Mouse (Mus musculus) forebrain, embryonic 13.5 days (tissue): ENCODE measurements around the gene Coa3. TPM values are rescaled to one million over a fixed set of nuclear protein-coding genes. Genes with fewer than 3 reads are reported as not detected.

Experiments
- ATAC-seq: fragments of 200-750 bp; cut with Nextera tagmentation; 2 replicates; pipeline ENCODE4 v1.8.0; 2017
- H3K27ac ChIP-seq: fragments of 300-500 bp; sonication (generic); 2 replicates; pipeline ENCODE4 v1.5.1; 2015; ENCODE audit warnings: inconsistent platforms, mild to moderate bottlenecking, moderate library complexity
- H3K27me3 ChIP-seq: fragments of 300-500 bp; sonication (generic); 2 replicates; pipeline ENCODE4 v1.6.1; 2015; ENCODE audit warnings: mild to moderate bottlenecking, inconsistent platforms
- H3K36me3 ChIP-seq: fragments of 300-500 bp; sonication (generic); 2 replicates; pipeline ENCODE4 v1.6.1; 2015; ENCODE audit warnings: mild to moderate bottlenecking, inconsistent platforms; ENCODE audit not compliant: poor library complexity, severe bottlenecking
- H3K4me1 ChIP-seq: fragments of 300-500 bp; sonication (generic); 2 replicates; pipeline ENCODE4 v1.6.1; 2015; ENCODE audit warnings: inconsistent platforms
- H3K4me2 ChIP-seq: fragments of 300-500 bp; sonication (generic); 2 replicates; pipeline ENCODE4 v1.6.1; 2015; ENCODE audit warnings: inconsistent platforms, mild to moderate bottlenecking, moderate library complexity
- H3K4me3 ChIP-seq: fragments of 300-500 bp; sonication (generic); 2 replicates; pipeline ENCODE4 v1.5.1; 2015; ENCODE audit warnings: mild to moderate bottlenecking, inconsistent platforms
- H3K9ac ChIP-seq: fragments of 300-500 bp; sonication (generic); 2 replicates; pipeline ENCODE4 v1.6.1; 2015; ENCODE audit warnings: mild to moderate bottlenecking, inconsistent platforms
- H3K9me3 ChIP-seq: fragments of 300-500 bp; sonication (generic); replicated peaks from 2 replicates; pipeline ENCODE4 v1.6.1; 2016; ENCODE audit warnings: inconsistent platforms
- whole genome bisulfite sequencing: fragments of 180-500 bp; shearing (Covaris S2); methylation state at CpG from one replicate; pipeline ENCODE4 v1.1.7; 2015; 5-methylcytosine and 5-hydroxymethylcytosine counted together
- polyA plus RNA-seq: library from polyadenylated mRNA; unstranded; fragments of >200 nt; fragmentation: Nextera tagmentation; extraction: Ambion mirVana; gene quantifications from 2 replicates; pipeline ENCODE4 v1.2.1, GENCODE M21; 2015

Gene Coa3
- polyA plus RNA-seq, 1 experiment from 2014 or later = 203 TPM

- H3K27me3 ChIP-seq = peaks cover 56% of the 10 kb centered on the region
- no peak overlapping the region for H3K27ac ChIP-seq
- peaks cover 46% of the 10 kb centered on the region for H3K4me1 ChIP-seq
Measured at GRCm38 (mm10) chr11:101260826-101261380, 18.0 kb downstream of the Coa3 start.

DNA sequence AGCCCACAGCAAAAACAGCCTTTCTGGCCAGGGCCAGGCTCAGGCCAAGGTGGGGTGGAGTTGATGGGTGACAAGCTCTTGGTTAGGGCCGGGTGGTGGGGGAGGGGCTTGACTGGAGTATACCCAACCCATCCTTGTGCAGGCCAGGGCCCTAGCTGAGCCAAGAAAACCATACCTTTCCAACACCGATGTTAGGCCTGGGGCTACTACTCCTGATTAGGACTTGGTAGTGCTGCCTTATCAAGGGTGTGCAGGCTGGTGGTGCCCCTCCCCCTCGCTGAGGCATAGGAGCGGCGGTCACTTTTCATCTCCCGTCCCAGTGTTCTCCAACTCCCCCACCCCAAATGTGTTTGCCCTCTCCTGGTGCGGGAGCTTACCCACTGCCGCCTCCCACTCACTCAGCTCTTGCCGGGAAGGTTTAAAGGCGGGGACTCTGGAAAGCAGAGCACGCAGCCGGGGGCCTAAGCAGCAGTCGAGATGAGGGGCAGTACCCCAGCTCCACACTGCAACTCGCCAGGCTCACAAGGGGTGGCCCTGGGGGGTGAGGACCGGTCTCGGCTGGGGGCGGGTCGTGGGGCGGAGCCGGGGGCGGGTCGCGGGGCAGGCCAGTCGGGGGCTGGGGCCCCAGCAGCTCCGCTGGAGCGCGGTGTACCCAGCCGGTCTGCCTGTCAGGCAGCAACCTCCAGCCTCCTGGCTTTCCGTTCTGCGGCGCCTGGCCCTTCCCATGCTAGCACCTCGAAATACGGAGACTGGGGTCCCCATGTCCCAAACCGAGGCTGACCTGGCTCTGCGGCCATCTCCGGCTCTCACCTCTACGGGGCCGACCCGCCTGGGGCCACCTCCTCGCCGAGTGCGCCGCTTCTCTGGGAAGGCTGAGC lies 18.7 kb downstream of the Coa3 start, which contains the start of gene Wnk4:
Gene Wnk4, plus strand, starts transcription at position 620 of the 878 bp plus-strand sequence.
- H3K4me1 ChIP-seq = peaks cover 43% of the 10 kb centered on the region
- ATAC-seq = peak; percentile 77
- WGBS = under 1% methylated on average over 24 of the region's 43 CpGs

More at GRCm38 (mm10) chr11:101260826-101261380, 18.0 kb downstream of the Coa3 start:
- no peak; the same call in 1 of the 2 replicates for ATAC-seq
- H3K9ac ChIP-seq = peak overlapping the region; percentile 71
- H3K9me3 ChIP-seq = no peaks in the 10 kb centered on the region
- H3K36me3 ChIP-seq = peaks cover 22% of the 10 kb centered on the region
- peak overlapping the region; percentile 44 for H3K4me3 ChIP-seq
- under 1% methylated on average over 30 of the region's 30 CpGs for WGBS
- H3K4me2 ChIP-seq = peak overlapping the region; percentile 89

DNA sequence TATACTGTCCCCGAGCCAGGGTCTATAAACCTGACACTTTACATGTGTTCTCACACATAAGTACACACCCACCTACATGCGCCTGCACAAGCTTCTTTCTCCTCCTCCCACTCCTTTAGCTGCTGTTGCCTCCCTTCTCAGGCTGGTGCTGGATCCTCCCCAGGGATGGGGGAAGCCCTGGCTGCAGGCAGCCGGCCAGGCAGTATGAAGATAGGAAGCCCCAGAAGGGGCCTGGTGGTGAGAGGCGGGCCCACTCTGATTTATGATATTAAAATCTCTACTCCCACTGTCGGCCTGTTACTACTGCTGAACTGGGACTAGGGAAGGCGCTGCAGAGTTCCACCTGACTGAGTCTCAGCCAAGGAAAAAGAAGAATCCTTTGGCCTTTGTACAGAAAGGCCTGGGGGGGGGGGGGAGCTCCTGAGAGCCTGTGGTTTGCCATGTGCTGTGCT lies 19.6 kb downstream of the Coa3 start:
- Histone ChIP-seq H3K9ac (0 out of 2 replicates have a peak overlapping the region, but pooled peaks have one; percentile 71), H3K4me1 (peaks cover 43% of the 10 kb centered on the region), H3K27ac (no peak overlapping the region), H3K36me3 (peaks cover 23% of the 10 kb centered on the region), H3K9me3 (no peaks in the 10 kb centered on the region), H3K27me3 (peaks cover 42% of the 10 kb centered on the region), H3K4me3 (no peak overlapping the region), H3K4me2 (peak overlapping the region; percentile 89; the same call in 1 of the 2 replicates)
- 57% methylated on average over 6 of the region's 6 CpGs for WGBS
- ATAC-seq = no peak

More for the DNA sequence above, 18.7 kb downstream of the Coa3 start, which contains the start of gene Wnk4:
- Histone ChIP-seq H3K27ac (no peak within 1 kb of the TSS), H3K9ac (peak within 1 kb of the TSS; percentile 71), H3K27me3 (peaks cover 49% of the 10 kb centered on the region), H3K4me3 (peak within 1 kb of the TSS; percentile 44), H3K36me3 (peaks cover 23% of the 10 kb centered on the region), H3K4me2 (peak within 1 kb of the TSS; percentile 89), H3K9me3 (no peaks in the 10 kb centered on the region)

DNA sequence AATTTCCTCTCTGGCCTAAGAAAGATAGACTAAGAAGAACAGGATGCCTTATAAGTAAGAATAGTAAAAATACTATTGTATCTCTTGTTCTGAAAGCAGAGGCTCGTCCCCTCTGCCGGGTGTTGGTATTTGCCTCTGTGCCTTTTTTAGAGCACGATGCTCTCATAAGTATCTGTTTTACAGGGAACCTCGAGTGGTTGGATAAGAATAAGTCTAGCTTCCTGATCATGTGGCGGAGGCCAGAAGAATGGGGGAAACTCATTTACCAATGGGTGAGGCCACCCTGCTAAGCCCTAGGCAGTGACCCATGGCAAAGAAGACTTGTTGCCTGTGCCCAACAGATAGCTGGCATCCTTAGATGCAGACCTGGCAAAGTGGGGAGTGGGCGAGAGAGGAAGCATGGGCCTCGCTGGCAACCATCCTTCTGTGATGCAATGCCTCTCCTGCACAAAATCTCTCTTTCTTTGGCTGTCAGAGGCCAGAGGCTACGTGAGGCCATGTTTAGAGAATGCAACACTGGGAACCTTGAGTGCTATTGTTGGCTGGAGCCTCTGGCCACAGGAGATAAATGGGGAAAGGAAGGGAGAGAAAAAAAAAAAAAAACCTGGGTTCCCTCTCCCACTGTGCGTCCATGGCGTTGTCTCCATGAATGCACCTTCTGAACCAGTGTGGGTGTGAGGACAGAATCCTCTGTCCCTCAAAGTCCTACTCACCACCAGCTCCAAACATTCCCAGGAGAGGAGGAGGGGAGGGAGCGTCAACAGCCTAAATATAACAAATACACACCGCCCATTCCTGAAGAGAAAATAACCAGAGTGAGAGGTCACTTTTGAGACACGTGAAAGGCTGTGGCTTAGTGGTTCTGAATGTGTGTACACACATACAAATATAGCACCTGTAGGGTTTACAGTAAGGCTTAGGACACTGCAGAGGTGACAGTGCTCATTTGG lies 22.8 kb downstream of the Coa3 start:
- no peaks in the 10 kb centered on the region for H3K9me3 ChIP-seq
- H3K4me2 ChIP-seq = no peak overlapping the region
- no peak for ATAC-seq
- no peak overlapping the region for H3K4me3 ChIP-seq
- H3K4me1 ChIP-seq = peaks cover 37% of the 10 kb centered on the region
- no peak overlapping the region for H3K27ac ChIP-seq
- peaks cover 23% of the 10 kb centered on the region for H3K36me3 ChIP-seq
- H3K27me3 ChIP-seq = peaks cover 11% of the 10 kb centered on the region
- WGBS = 91% methylated on average over 13 of the region's 13 CpGs
- no peak overlapping the region for H3K9ac ChIP-seq

GRCm38 (mm10) chr11:101253613-101254389 lies 25.1 kb downstream of the Coa3 start, which contains the start of gene Vps25:
TSS of gene Vps25 (plus strand) at chr11:101253707.
- H3K4me2 ChIP-seq = peak within 1 kb of the TSS; percentile 95
- no peaks in the 10 kb centered on the region for H3K9me3 ChIP-seq
- H3K4me1 ChIP-seq = peaks cover 17% of the 10 kb centered on the region
- peak; percentile 87 for ATAC-seq
- WGBS = under 1% methylated on average over 35 of the region's 40 CpGs
- H3K9ac ChIP-seq = peak within 1 kb of the TSS; percentile 96
- H3K27me3 ChIP-seq = no peaks in the 10 kb centered on the region; the same call in 1 of the 2 replicates
- peaks cover 18% of the 10 kb centered on the region for H3K36me3 ChIP-seq
- H3K27ac ChIP-seq = peak within 1 kb of the TSS; percentile 84
- peak within 1 kb of the TSS; percentile 93 for H3K4me3 ChIP-seq

- Histone ChIP-seq H3K4me1 (peaks cover 17% of the 10 kb centered on the region), H3K9ac (peak overlapping the region; percentile 96), H3K4me3 (peak overlapping the region; percentile 93), H3K4me2 (peak overlapping the region; percentile 95), H3K36me3 (peaks cover 9% of the 10 kb centered on the region), H3K27me3 (peaks cover 6% of the 10 kb centered on the region), H3K9me3 (no peaks in the 10 kb centered on the region), H3K27ac (peak overlapping the region; percentile 84; the same call in 1 of the 2 replicates)
- no peak for ATAC-seq
- 18% methylated on average over 7 of the region's 7 CpGs for WGBS
Measured at GRCm38 (mm10) chr11:101252941-101253340, 26.0 kb downstream of the Coa3 start.

DNA sequence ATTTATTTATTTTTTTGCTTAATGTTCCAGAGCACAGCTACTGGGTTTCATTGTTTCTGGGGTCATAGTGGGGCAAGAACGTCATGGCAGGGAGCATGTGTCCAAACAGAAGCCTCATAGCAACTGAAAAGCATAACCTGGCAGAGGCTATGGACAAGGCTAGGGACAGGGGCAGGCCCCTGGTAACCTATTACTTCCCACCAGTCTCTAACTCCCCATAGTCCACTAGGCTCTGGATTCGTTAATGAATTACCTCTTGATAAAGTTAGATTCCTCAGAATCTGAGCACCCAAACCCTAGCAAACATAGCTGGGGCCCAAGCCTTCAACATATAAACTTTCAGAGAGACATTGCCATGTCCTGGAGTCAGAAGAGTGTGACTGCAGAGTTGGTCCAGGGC lies 27.9 kb downstream of the Coa3 start:
- Histone ChIP-seq H3K27me3 (peaks cover 25% of the 10 kb centered on the region), H3K27ac (no peak overlapping the region), H3K4me1 (peaks cover 26% of the 10 kb centered on the region), H3K4me2 (no peak overlapping the region), H3K9ac (no peak overlapping the region), H3K4me3 (no peak overlapping the region), H3K9me3 (no peaks in the 10 kb centered on the region), H3K36me3 (peaks cover 2% of the 10 kb centered on the region; the same call in 1 of the 2 replicates)
- no peak for ATAC-seq
- WGBS = 66% methylated on average over 2 of the region's 2 CpGs

GRCm38 (mm10) chr11:101248258-101248994 lies 30.5 kb downstream of the Coa3 start:
- H3K4me2 ChIP-seq = no peak overlapping the region

GRCm38 (mm10) chr11:101247521-101248030 lies 31.3 kb downstream of the Coa3 start:
- H3K9ac ChIP-seq = no peak overlapping the region
- no peak overlapping the region for H3K4me3 ChIP-seq
- H3K27me3 ChIP-seq = peaks cover 57% of the 10 kb centered on the region
- H3K27ac ChIP-seq = no peak overlapping the region
- 86% methylated on average over 6 of the region's 6 CpGs for WGBS
- no peaks in the 10 kb centered on the region for H3K36me3 ChIP-seq
- ATAC-seq = no peak
- H3K4me1 ChIP-seq = peaks cover 14% of the 10 kb centered on the region
- H3K9me3 ChIP-seq = no peaks in the 10 kb centered on the region
- peak overlapping the region; percentile 97 for H3K4me2 ChIP-seq

More at GRCm38 (mm10) chr11:101248258-101248994, 30.5 kb downstream of the Coa3 start:
- H3K4me3 ChIP-seq = no peak overlapping the region
- no peaks in the 10 kb centered on the region for H3K9me3 ChIP-seq
- H3K36me3 ChIP-seq = no peaks in the 10 kb centered on the region
- no peak overlapping the region for H3K9ac ChIP-seq
- 37% methylated on average over 14 of the region's 14 CpGs for WGBS
- no peak for ATAC-seq
- H3K27me3 ChIP-seq = peaks cover 51% of the 10 kb centered on the region
- peaks cover 20% of the 10 kb centered on the region for H3K4me1 ChIP-seq
- H3K27ac ChIP-seq = no peak overlapping the region

- Histone ChIP-seq H3K9me3 (no peaks in the 10 kb centered on the region), H3K4me2 (peak overlapping the region; percentile 97), H3K27me3 (peaks cover 57% of the 10 kb centered on the region), H3K4me1 (peaks cover 12% of the 10 kb centered on the region), H3K4me3 (peak overlapping the region; percentile 58), H3K27ac (no peak overlapping the region), H3K9ac (peak overlapping the region; percentile 78), H3K36me3 (no peaks in the 10 kb centered on the region)
- ATAC-seq = peak; percentile 55; the same call in 1 of the 2 replicates
- 2% methylated on average over 7 of the region's 7 CpGs for WGBS
Measured at GRCm38 (mm10) chr11:101246702-101247012, 32.3 kb downstream of the Coa3 start.
